Mouse (Mus musculus) lung, postnatal 0 days (tissue): ENCODE measurements around the gene Gtpbp8. TPM values are rescaled to one million over a fixed set of nuclear protein-coding genes. Genes with fewer than 3 reads are reported as not detected.
A peak's percentile ranks its signal among the peaks of the same experiment; 100 is the strongest.

Experiments used
- ATAC-seq: fragments of 200-750 bp; cut with Nextera tagmentation; 2 replicates; pipeline ENCODE4 v1.8.0; 2017; ENCODE audit warnings: moderate library complexity
- DNase-seq: peaks from one replicate; pipeline ENCODE4 v3.0.0-alpha.2; 2016; ENCODE audit warnings: low spot score
- H3K27ac ChIP-seq: fragments of 300-500 bp; sonication (generic); 2 replicates; pipeline ENCODE4 v1.5.1; 2014; ENCODE audit warnings: antibody characterized with exemption, mild to moderate bottlenecking, low read length, mixed read lengths
- H3K27me3 ChIP-seq: fragments of 300-500 bp; sonication (generic); replicated peaks from 2 replicates; pipeline ENCODE4 v1.6.1; 2014; ENCODE audit warnings: low read length, mixed read lengths; ENCODE audit not compliant: insufficient read depth
- H3K36me3 ChIP-seq: fragments of 300-500 bp; sonication (generic); 2 replicates; pipeline ENCODE4 v1.6.1; 2014; ENCODE audit warnings: low read length, mixed read lengths; ENCODE audit not compliant: insufficient read depth
- H3K4me1 ChIP-seq: fragments of 300-500 bp; sonication (generic); 2 replicates; pipeline ENCODE4 v1.6.1; 2014; ENCODE audit warnings: antibody characterized with exemption, low read depth, low read length, mixed read lengths; ENCODE audit not compliant: insufficient read depth
- H3K4me2 ChIP-seq: fragments of 300-500 bp; sonication (generic); replicated peaks from 2 replicates; pipeline ENCODE4 v1.6.1; 2014; ENCODE audit warnings: low read depth, mild to moderate bottlenecking, low read length, moderate library complexity, mixed read lengths
- H3K4me3 ChIP-seq: fragments of 300-500 bp; sonication (generic); 2 replicates; pipeline ENCODE4 v1.5.1; 2014; ENCODE audit warnings: low read depth, low read length
- H3K9ac ChIP-seq: fragments of 300-500 bp; sonication (generic); replicated peaks from 2 replicates; pipeline ENCODE4 v1.6.1; 2014; ENCODE audit warnings: low read depth, mild to moderate bottlenecking
- H3K9me3 ChIP-seq: fragments of 300-500 bp; sonication (generic); 2 replicates; pipeline ENCODE4 v1.6.1; 2016; ENCODE audit warnings: low read length, mixed read lengths
- CTCF ChIP-seq: IDR thresholded peaks from 2 replicates; pipeline ENCODE4 v1.5.1; 2016; ENCODE audit warnings: antibody characterized with exemption, mild to moderate bottlenecking
- EP300 ChIP-seq: IDR thresholded peaks from 2 replicates; pipeline ENCODE4 v1.6.1; 2016; ENCODE audit warnings: antibody characterized with exemption, mild to moderate bottlenecking, control low read depth
- WGBS: fragments of 180-500 bp; shearing (Covaris S2); extraction: QIAGEN DNeasy Blood & Tissue Kit; methylation state at CpG from one replicate; pipeline ENCODE4 v1.1.7; 2014; 5-methylcytosine and 5-hydroxymethylcytosine counted together
- polyA plus RNA-seq: library from polyadenylated mRNA; unstranded; fragments of >200 nt; fragmentation: Nextera tagmentation; extraction: Ambion mirVana; gene quantifications from 2 replicates; pipeline ENCODE4 v1.2.1, GENCODE M21; 2015

Gtpbp8 gene
- polyA plus RNA-seq, 1 experiment from 2014 or later, result 17.2 TPM

DNA sequence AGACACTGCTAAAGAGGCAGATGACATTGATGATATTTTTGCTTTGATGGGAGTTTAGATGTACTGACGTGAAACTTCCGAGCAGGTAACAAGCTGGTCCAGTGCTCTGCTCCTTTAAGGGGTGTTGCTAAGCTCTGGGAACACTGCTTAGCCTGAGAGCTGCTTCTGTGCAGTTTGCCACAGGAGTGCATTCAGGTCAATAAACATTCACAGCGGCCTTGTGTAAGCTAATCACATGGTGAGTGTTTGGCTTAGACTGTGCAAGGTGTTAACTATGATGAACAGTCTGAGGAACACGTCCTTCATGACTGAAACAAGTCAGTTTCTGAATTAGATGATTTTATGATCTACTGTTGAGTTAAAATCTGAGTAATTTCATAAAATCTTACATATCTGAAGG, 10.0 kb downstream of the Gtpbp8 start:
- Histone ChIP-seq H3K36me3 (peaks cover 21% of the 10 kb centered on the region), H3K9me3 (no peaks in the 10 kb centered on the region), H3K27me3 (no peaks in the 10 kb centered on the region), H3K9ac (no peak overlapping the region), H3K27ac (no peak overlapping the region), H3K4me1 (no peaks in the 10 kb centered on the region), H3K4me3 (no peak overlapping the region), H3K4me2 (no peak overlapping the region)
- ATAC-seq (peak; percentile 57), DNase-seq (no peak)
- TF ChIP-seq CTCF, result no peak
- TF ChIP-seq EP300, result no peak
- WGBS, result 67% methylated on average over 4 of the region's 4 CpGs

GRCm38 (mm10) chr16:44735676-44736075, 10.5 kb downstream of the Gtpbp8 start:
- no peak overlapping the region for H3K4me3 ChIP-seq
- no peak for ATAC-seq
- WGBS, result 84% methylated on average over 5 of the region's 5 CpGs

GRCm38 (mm10) chr16:44734059-44734458, 12.1 kb downstream of the Gtpbp8 start:
- Histone ChIP-seq H3K27ac (no peak overlapping the region), H3K27me3 (no peaks in the 10 kb centered on the region), H3K4me3 (no peak overlapping the region), H3K9ac (no peak overlapping the region), H3K36me3 (peaks cover 29% of the 10 kb centered on the region), H3K4me1 (no peaks in the 10 kb centered on the region), H3K4me2 (no peak overlapping the region), H3K9me3 (no peaks in the 10 kb centered on the region)
- no peak for ATAC-seq
- no peak for DNase-seq
- TF ChIP-seq CTCF, result no peak
- WGBS, result 46% methylated on average over 3 of the region's 3 CpGs

More at GRCm38 (mm10) chr16:44735676-44736075, 10.5 kb downstream of the Gtpbp8 start:
- Histone ChIP-seq H3K36me3 (peaks cover 21% of the 10 kb centered on the region), H3K9ac (no peak overlapping the region), H3K4me2 (no peak overlapping the region), H3K4me1 (no peaks in the 10 kb centered on the region), H3K27ac (no peak overlapping the region), H3K9me3 (no peaks in the 10 kb centered on the region), H3K27me3 (no peaks in the 10 kb centered on the region)
- TF ChIP-seq EP300 (no peak), CTCF (no peak)
- DNase-seq, result no peak

- DNase-seq (no peak), ATAC-seq (no peak)
- H3K4me3 ChIP-seq, result no peak overlapping the region
- no peaks in the 10 kb centered on the region for H3K9me3 ChIP-seq
- TF ChIP-seq EP300 (no peak), CTCF (no peak)
- H3K4me1 ChIP-seq, result peaks cover 9% of the 10 kb centered on the region
- H3K36me3 ChIP-seq, result peaks cover 12% of the 10 kb centered on the region
- no peaks in the 10 kb centered on the region for H3K27me3 ChIP-seq
- no peak overlapping the region for H3K27ac ChIP-seq
- no peak overlapping the region for H3K4me2 ChIP-seq
- 94% methylated on average over 3 of the region's 3 CpGs for WGBS
- no peak overlapping the region for H3K9ac ChIP-seq
Observed at GRCm38 (mm10) chr16:44727525-44727924, 18.6 kb downstream of the Gtpbp8 start.

GRCm38 (mm10) chr16:44725286-44726223, 20.6 kb downstream of the Gtpbp8 start:
- peak; percentile 92 for TF ChIP-seq CTCF
- TF ChIP-seq EP300, result no peak; the same call in 1 of the 2 replicates
- peaks cover 11% of the 10 kb centered on the region for H3K36me3 ChIP-seq
- ATAC-seq (peak; percentile 7; the same call in 1 of the 2 replicates), DNase-seq (peak; percentile 94)
- peak overlapping the region; percentile 96; the same call in 1 of the 2 replicates for H3K27ac ChIP-seq
- peak overlapping the region; percentile 86 for H3K9ac ChIP-seq
- peaks cover 9% of the 10 kb centered on the region for H3K4me1 ChIP-seq
- H3K27me3 ChIP-seq, result no peaks in the 10 kb centered on the region
- H3K4me3 ChIP-seq, result peak overlapping the region; percentile 89
- peak overlapping the region; percentile 84 for H3K4me2 ChIP-seq
- 31% methylated on average over 14 of the region's 14 CpGs for WGBS
- no peaks in the 10 kb centered on the region for H3K9me3 ChIP-seq

DNA sequence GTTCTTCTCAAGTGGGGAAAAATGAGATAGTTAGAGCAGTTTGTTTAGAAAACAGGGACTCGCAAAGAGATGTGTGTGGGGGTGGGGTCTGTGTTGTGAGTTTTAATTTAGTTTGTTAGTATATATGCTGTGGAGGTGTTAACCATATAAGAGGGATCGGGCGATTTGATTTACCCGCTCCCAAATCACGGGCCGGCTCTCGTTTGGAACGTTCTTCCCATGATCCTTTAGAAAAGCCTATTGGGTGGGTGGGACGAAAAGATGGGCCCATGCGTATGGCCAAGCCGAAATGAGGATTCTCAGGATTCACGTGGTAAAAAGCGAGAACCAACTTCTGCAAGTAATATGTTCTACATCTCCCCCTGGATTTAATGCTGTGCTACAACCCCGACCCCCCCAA, 21.3 kb downstream of the Gtpbp8 start:
- peak overlapping the region; percentile 96 for H3K27ac ChIP-seq
- peak overlapping the region; percentile 84 for H3K4me2 ChIP-seq
- H3K36me3 ChIP-seq, result peaks cover 9% of the 10 kb centered on the region
- ATAC-seq (no peak; the same call in 1 of the 2 replicates), DNase-seq (peak; percentile 52)
- H3K27me3 ChIP-seq, result no peaks in the 10 kb centered on the region
- H3K4me1 ChIP-seq, result peaks cover 9% of the 10 kb centered on the region
- H3K9me3 ChIP-seq, result no peaks in the 10 kb centered on the region
- TF ChIP-seq CTCF (no peak), EP300 (no peak)
- peak overlapping the region; percentile 86 for H3K9ac ChIP-seq
- 0% methylated on average over 14 of the region's 14 CpGs for WGBS
- peak overlapping the region; percentile 89 for H3K4me3 ChIP-seq
